Mouse (Mus musculus) right cerebral cortex, postnatal 25 days (tissue): ENCODE measurements at regions not wholly inside any gene's neighbourhood (a gene's known extent, or its start where the extent isn't known, plus 50 kb on each side); places are given as distances from the start of the nearest gene placed in this dataset.

Experiments
- DNase-seq: peaks from one replicate; pipeline ENCODE4 v3.0.0; 2022

- peak; percentile 36 for DNase-seq
Observed at GRCm38 (mm10) chr1:33271437-33272145, 398.0 kb downstream of the Prim2 start.

GRCm38 (mm10) chr1:33269162-33269561 is 400.4 kb downstream of the Prim2 start:
- DNase-seq, result no peak

- DNase-seq, result no peak
Observed at GRCm38 (mm10) chr1:33265731-33266415, 403.7 kb downstream of the Prim2 start.

- no peak for DNase-seq
Observed at GRCm38 (mm10) chr1:33249474-33249873, 420.1 kb downstream of the Prim2 start.

- DNase-seq, result no peak
Observed at GRCm38 (mm10) chr1:33247076-33247475, 422.5 kb downstream of the Prim2 start.

- DNase-seq, result no peak
Observed at GRCm38 (mm10) chr1:33245186-33245585, 424.4 kb downstream of the Prim2 start.

- DNase-seq, result no peak
Observed at GRCm38 (mm10) chr1:33244691-33245090, 424.9 kb downstream of the Prim2 start.

- no peak for DNase-seq
Observed at GRCm38 (mm10) chr1:33222997-33223396, 446.6 kb downstream of the Prim2 start.

- no peak for DNase-seq
Observed at GRCm38 (mm10) chr1:33214815-33215214, 454.8 kb downstream of the Prim2 start.

- no peak for DNase-seq
Observed at GRCm38 (mm10) chr1:33214394-33214793, 455.2 kb downstream of the Prim2 start.

- DNase-seq, result no peak
Observed at GRCm38 (mm10) chr1:33201571-33202189, 467.9 kb downstream of the Prim2 start.

- DNase-seq, result no peak
Observed at GRCm38 (mm10) chr1:33195114-33195513, 474.5 kb downstream of the Prim2 start.

GRCm38 (mm10) chr1:33174646-33175435 is 494.8 kb downstream of the Prim2 start:
- peak; percentile 44 for DNase-seq

GRCm38 (mm10) chr1:33136991-33137390 is 532.6 kb downstream of the Prim2 start:
- DNase-seq, result no peak

GRCm38 (mm10) chr1:33130351-33130750 is 539.2 kb downstream of the Prim2 start:
- no peak for DNase-seq

- DNase-seq, result no peak
Observed at GRCm38 (mm10) chr1:33125062-33125461, 544.5 kb downstream of the Prim2 start.

- DNase-seq, result no peak
Observed at GRCm38 (mm10) chr1:33106286-33106685, 559.2 kb upstream of the Gm5415 start.

GRCm38 (mm10) chr1:33104296-33104695 is 557.2 kb upstream of the Gm5415 start:
- no peak for DNase-seq

GRCm38 (mm10) chr1:33098062-33098461 is 551.0 kb upstream of the Gm5415 start:
- no peak for DNase-seq

- no peak for DNase-seq
Observed at GRCm38 (mm10) chr1:33096851-33097250, 549.8 kb upstream of the Gm5415 start.

- no peak for DNase-seq
Observed at GRCm38 (mm10) chr1:33074551-33074950, 527.5 kb upstream of the Gm5415 start.

GRCm38 (mm10) chr1:33058010-33058409 is 510.9 kb upstream of the Gm5415 start:
- no peak for DNase-seq

GRCm38 (mm10) chr1:33044388-33044787 is 497.3 kb upstream of the Gm5415 start:
- no peak for DNase-seq
